12 mouse cellular contexts compared by ENCODE assay signal in genomic region chr13:34675847-34676383, GRCm38 (mm10). TPM values are rescaled to one million over a fixed set of nuclear protein-coding genes. Genes with fewer than 3 reads are reported as not detected.
DNase-seq lines count a peak whose midpoint lies in the region; ATAC-seq and TF ChIP-seq lines count a peak whose summit lies in the region.
"Had no signal": no experiment of that assay in that cellular context is flagged by ENCODE, and none has a peak within 500 bp of the region (broad histone marks: within the 10 kb centered on the region; RNA-seq: fewer than 3 reads in every experiment).

No protein-coding gene starts in this region.

- H3K36me3 ChIP-seq in forebrain, postnatal 0 days (ENCODE audit: insufficient read depth), result no peaks in the 10 kb centered on the region
- no peaks in the 10 kb centered on the region for H3K36me3 ChIP-seq in midbrain, embryonic 15.5 days (replicated peaks)
- H3K36me3 ChIP-seq in kidney, embryonic 14.5 days (ENCODE audit: control insufficient read depth, insufficient read depth, low read length), result no peaks in the 10 kb centered on the region
- H3K36me3 ChIP-seq: liver, embryonic 15.5 days had no signal

- peak overlapping the region; percentile 54; the same call in 1 of the 2 replicates for H3K27ac ChIP-seq in forebrain, postnatal 0 days (ENCODE audit: low read depth, low read length)
- peak overlapping the region; percentile 70 for H3K27ac ChIP-seq in midbrain, embryonic 15.5 days
- H3K27ac ChIP-seq in kidney, embryonic 14.5 days (ENCODE audit: low read depth, low read length), result no peak overlapping the region
- H3K27ac ChIP-seq: liver, embryonic 15.5 days had no signal

- H3K4me1 ChIP-seq in forebrain, postnatal 0 days (ENCODE audit: insufficient read depth), result peaks cover 8% of the 10 kb centered on the region
- H3K4me1 ChIP-seq in midbrain, embryonic 15.5 days, result peaks cover 14% of the 10 kb centered on the region
- H3K4me1 ChIP-seq in kidney, embryonic 14.5 days (ENCODE audit: control insufficient read depth, insufficient read depth, low read length), result 0 out of 2 replicates have a peak, but pooled peaks cover 2% of the 10 kb centered on the region
- H3K4me1 ChIP-seq: liver, embryonic 15.5 days had no signal

- 0 out of 2 replicates have a peak overlapping the region, but pooled peaks have one; percentile 14 for H3K9ac ChIP-seq in forebrain, postnatal 0 days
- peak overlapping the region; percentile 6; the same call in 1 of the 2 replicates for H3K9ac ChIP-seq in midbrain, embryonic 15.5 days
- no peak overlapping the region for H3K9ac ChIP-seq in kidney, embryonic 14.5 days (ENCODE audit: low read depth, low read length)
- H3K9ac ChIP-seq: liver, embryonic 15.5 days had no signal

- no peak overlapping the region for H3K4me3 ChIP-seq in forebrain, postnatal 0 days (ENCODE audit: low read depth, low read length)
- no peak overlapping the region for H3K4me3 ChIP-seq in midbrain, embryonic 15.5 days
- no peak overlapping the region for H3K4me3 ChIP-seq in kidney, embryonic 14.5 days (ENCODE audit: low read length)
- H3K4me3 ChIP-seq: liver, embryonic 15.5 days had no signal

- peak overlapping the region; percentile 17; the same call in 1 of the 2 replicates for H3K4me2 ChIP-seq in forebrain, postnatal 0 days (ENCODE audit: low read depth)
- H3K4me2 ChIP-seq in midbrain, embryonic 15.5 days, result peak overlapping the region; percentile 29; the same call in 1 of the 2 replicates
- H3K4me2 ChIP-seq in kidney, embryonic 14.5 days (replicated peaks; ENCODE audit: low read depth, low read length), result no peak overlapping the region
- H3K4me2 ChIP-seq: liver, embryonic 15.5 days had no signal

- ATAC-seq in forebrain, postnatal 0 days, result peak; percentile 80
- ATAC-seq in midbrain, embryonic 15.5 days (replicated peaks), result 0 out of 2 replicates have a peak, but pooled peaks have one; percentile 37
- ATAC-seq in kidney, embryonic 14.5 days (ENCODE audit: low FRiP score, low TSS enrichment), result no peak

- peak; percentile 19 to 60 for DNase-seq in left cerebral cortex, postnatal 25 days (ENCODE audit: low spot score in 2 of 2)
- DNase-seq in left cerebral cortex, postnatal 4 days, result no peak
- DNase-seq in embryo, embryonic 11 days, result peak; percentile 32
- peak; percentile 52 for DNase-seq in forebrain, postnatal 0 days
- no peak for DNase-seq in spleen, postnatal 14 days (ENCODE audit: low spot score in 2 of 2)
- DNase-seq in kidney, adult 18-20 months, result no peak
- DNase-seq: adrenal gland, adult 8-10 months; cerebellum, adult 9-11 months had no signal

- intact Hi-C loops in left cerebral cortex, postnatal 25 days (cut with DNase I), result no loop called here
- intact Hi-C loops in left cerebral cortex, postnatal 4 days (cut with DNase I), result no loop called here

- no peaks in the 10 kb centered on the region for H3K9me3 ChIP-seq in forebrain, postnatal 0 days (ENCODE audit: low read length)
- no peaks in the 10 kb centered on the region for H3K9me3 ChIP-seq in midbrain, embryonic 15.5 days
- H3K9me3 ChIP-seq in kidney, embryonic 14.5 days (ENCODE audit: control insufficient read depth, low read length), result no peaks in the 10 kb centered on the region
- H3K9me3 ChIP-seq: liver, embryonic 15.5 days had no signal

- 3% methylated on average over 7 of the region's 7 CpGs for WGBS in forebrain, postnatal 0 days
- WGBS in midbrain, embryonic 15.5 days, result 8% methylated on average over 7 of the region's 7 CpGs
- 44% methylated on average over 7 of the region's 7 CpGs for WGBS in kidney, embryonic 14.5 days

- no peak for TF ChIP-seq CTCF in forebrain, postnatal 0 days (IDR thresholded peaks at IDR 0.05; ENCODE audit: low read depth)

- no peaks in the 10 kb centered on the region for H3K27me3 ChIP-seq in forebrain, postnatal 0 days (ENCODE audit: insufficient read depth, low read length)
- H3K27me3 ChIP-seq in midbrain, embryonic 15.5 days (replicated peaks), result no peaks in the 10 kb centered on the region
- no peaks in the 10 kb centered on the region for H3K27me3 ChIP-seq in kidney, embryonic 14.5 days (ENCODE audit: control insufficient read depth, insufficient read depth, low read length)
- H3K27me3 ChIP-seq: liver, embryonic 15.5 days had no signal

RNA-seq across cellular contexts. Expression of gene Pxdc1, which starts 22.6 kb away (rescaled TPM):
- 1 to 10 TPM; 5.9 to 7.1 TPM for total RNA-seq in left cerebral cortex, postnatal 25 days (2021)
- 1 to 10 TPM; 4.6 to 6.4 TPM for total RNA-seq in left cerebral cortex, postnatal 4 days (2021)
- 6.7 and 10.6 TPM in 2 replicates for total RNA-seq in forebrain, postnatal 0 days (2014; rRNA removed)
- polyA plus RNA-seq in forebrain, postnatal 0 days (2015; fragmentation: Nextera tagmentation; extraction: Ambion mirVana), result 5.3 and 6.3 TPM in 2 replicates
- polyA plus RNA-seq in midbrain, embryonic 15.5 days (2015; fragmentation: Nextera tagmentation; extraction: Ambion mirVana), result 8.4 and 9.8 TPM in 2 replicates
- polyA plus RNA-seq in kidney, embryonic 14.5 days (2014; fragmentation: Nextera tagmentation; extraction: Ambion mirVana), result 7.8 and 9.4 TPM in 2 replicates
- total RNA-seq: hematopoietic stem cell, adult 5-6 weeks had no signal

RNA-seq across cellular contexts. Expression of gene Fam50b, which starts 58.7 kb away (rescaled TPM):
- total RNA-seq in left cerebral cortex, postnatal 25 days (2021), result not detected
- total RNA-seq in left cerebral cortex, postnatal 4 days (2021), result not detected
- total RNA-seq in forebrain, postnatal 0 days (2014; rRNA removed), result 0.19 TPM in 1 of 2 replicates, not detected in the other
- polyA plus RNA-seq in forebrain, postnatal 0 days (2015; fragmentation: Nextera tagmentation; extraction: Ambion mirVana), result 0.15 and 0.29 TPM in 2 replicates
- polyA plus RNA-seq in midbrain, embryonic 15.5 days (2015; fragmentation: Nextera tagmentation; extraction: Ambion mirVana), result 0.13 TPM in 1 of 2 replicates, not detected in the other
- polyA plus RNA-seq in kidney, embryonic 14.5 days (2014; fragmentation: Nextera tagmentation; extraction: Ambion mirVana), result not detected in 2 replicates
- total RNA-seq: adrenal gland, adult 8-10 months; hematopoietic stem cell, adult 5-6 weeks had no signal

Comparison
In these comparisons a context has a peak if more than half of its experiments do, and no peak if none do; other contexts are left out.
1. DNase-seq: peak in left cerebral cortex, postnatal 25 days (2 of 2), embryo, embryonic 11 days (single experiment) and forebrain, postnatal 0 days (single experiment); none in left cerebral cortex, postnatal 4 days (single experiment), spleen, postnatal 14 days (0 of 2) and kidney, adult 18-20 months (single experiment).